Mouse (Mus musculus): Measurements from ENCODE around the gene Ppp3r2.
A peak's percentile ranks its signal among the peaks of the same experiment; 100 is the strongest.

Gene Ppp3r2

GRCm38 (mm10) chr4:49681812-49682211 lies at the start of gene Ppp3r2:
Ppp3r2 (minus strand) TSS chr4:49682024.
- no peak for DNase-seq

GRCm38 (mm10) chr4:49729326-49729725 lies 47.5 kb upstream of the Ppp3r2 start:
- no peak for DNase-seq

GRCm38 (mm10) chr4:49723908-49724307 lies 42.1 kb upstream of the Ppp3r2 start:
- DNase-seq, result no peak

- no peak for DNase-seq
Observed at GRCm38 (mm10) chr4:49691405-49692194, 9.8 kb upstream of the Ppp3r2 start.

GRCm38 (mm10) chr4:49688594-49689288 lies 6.9 kb upstream of the Ppp3r2 start:
- peak; percentile 33 for DNase-seq

GRCm38 (mm10) chr4:49680171-49680875 lies 1.5 kb downstream of the Ppp3r2 start:
- no peak for DNase-seq

- DNase-seq, result no peak
Observed at GRCm38 (mm10) chr4:49676790-49677189, 5.0 kb downstream of the Ppp3r2 start.

GRCm38 (mm10) chr4:49676071-49676470 lies 5.8 kb downstream of the Ppp3r2 start:
- no peak for DNase-seq

GRCm38 (mm10) chr4:49664850-49665249 lies 17.0 kb downstream of the Ppp3r2 start:
- no peak for DNase-seq

GRCm38 (mm10) chr4:49662231-49662630 lies 19.6 kb downstream of the Ppp3r2 start:
- no peak for DNase-seq

GRCm38 (mm10) chr4:49661664-49662063 lies 20.2 kb downstream of the Ppp3r2 start:
- no peak for DNase-seq

GRCm38 (mm10) chr4:49659421-49659820 lies 22.4 kb downstream of the Ppp3r2 start:
- DNase-seq, result no peak

GRCm38 (mm10) chr4:49639913-49640312 lies 41.9 kb downstream of the Ppp3r2 start:
- no peak for DNase-seq

- peak; percentile 16 for DNase-seq
Observed at GRCm38 (mm10) chr4:49637821-49638220, 44.0 kb downstream of the Ppp3r2 start.

- DNase-seq, result no peak
Observed at GRCm38 (mm10) chr4:49632139-49632481, 49.7 kb downstream of the Ppp3r2 start.

- DNase-seq, result peak; percentile 91
Observed at GRCm38 (mm10) chr4:49631319-49632138, 50.3 kb downstream of the Ppp3r2 start, which contains the start of gene Rnf20. Rnf20 (plus strand) TSS chr4:49632006.

GRCm38 (mm10) chr4:49628941-49629340 lies 52.9 kb downstream of the Ppp3r2 start:
- DNase-seq, result no peak

Measured in right cerebral cortex, postnatal 4 days (tissue).